Mouse (Mus musculus) liver, embryonic 13.5 days (tissue): Measurements from ENCODE around the gene Agrp. TPM values are rescaled to one million over a fixed set of nuclear protein-coding genes. Genes with fewer than 3 reads are reported as not detected.

Experiments used
- ATAC-seq: fragments of 200-750 bp; cut with Nextera tagmentation; 2 replicates; pipeline ENCODE4 v1.8.0; 2017; ENCODE audit warnings: low read depth, mild to moderate bottlenecking, moderate number of reproducible peaks, moderate library complexity
- DNase-seq: peaks from one replicate; pipeline ENCODE4 v3.0.0; 2022
- H3K27ac ChIP-seq: fragments of 300-500 bp; sonication (generic); 2 replicates; pipeline ENCODE4 v1.5.1; 2015; ENCODE audit warnings: moderate library complexity, mild to moderate bottlenecking, inconsistent platforms
- H3K27me3 ChIP-seq: fragments of 300-500 bp; sonication (generic); 2 replicates; pipeline ENCODE4 v1.6.1; 2015; ENCODE audit warnings: mild to moderate bottlenecking, inconsistent platforms
- H3K36me3 ChIP-seq: fragments of 300-500 bp; sonication (generic); 2 replicates; pipeline ENCODE4 v1.6.1; 2015; ENCODE audit warnings: mild to moderate bottlenecking, inconsistent platforms
- H3K4me1 ChIP-seq: fragments of 300-500 bp; sonication (generic); replicated peaks from 2 replicates; pipeline ENCODE4 v1.6.1; 2015; ENCODE audit warnings: inconsistent platforms
- H3K4me2 ChIP-seq: fragments of 300-500 bp; sonication (generic); 2 replicates; pipeline ENCODE4 v1.6.1; 2015; ENCODE audit warnings: inconsistent platforms, mild to moderate bottlenecking, moderate library complexity
- H3K4me3 ChIP-seq: fragments of 300-500 bp; sonication (generic); replicated peaks from 2 replicates; pipeline ENCODE4 v1.5.1; 2015; ENCODE audit warnings: mild to moderate bottlenecking, inconsistent platforms
- H3K9ac ChIP-seq: fragments of 300-500 bp; sonication (generic); 2 replicates; pipeline ENCODE4 v1.6.1; 2015; ENCODE audit warnings: mild to moderate bottlenecking, inconsistent platforms
- H3K9me3 ChIP-seq: fragments of 300-500 bp; sonication (generic); replicated peaks from 2 replicates; pipeline ENCODE4 v1.6.1; 2016; ENCODE audit warnings: inconsistent platforms
- WGBS: fragments of 180-500 bp; shearing (Covaris S2); methylation state at CpG from one replicate; pipeline ENCODE4 v1.1.7; 2015; ENCODE audit not compliant: insufficient replicate concordance; 5-methylcytosine and 5-hydroxymethylcytosine counted together
- polyA plus RNA-seq: library from polyadenylated mRNA; unstranded; fragments of >200 nt; fragmentation: Nextera tagmentation; extraction: Ambion mirVana; gene quantifications from 2 replicates; pipeline ENCODE4 v1.2.1, GENCODE M21; 2015

Gene Agrp
- 0.15 and 0.41 TPM in 2 replicates for polyA plus RNA-seq

DNA sequence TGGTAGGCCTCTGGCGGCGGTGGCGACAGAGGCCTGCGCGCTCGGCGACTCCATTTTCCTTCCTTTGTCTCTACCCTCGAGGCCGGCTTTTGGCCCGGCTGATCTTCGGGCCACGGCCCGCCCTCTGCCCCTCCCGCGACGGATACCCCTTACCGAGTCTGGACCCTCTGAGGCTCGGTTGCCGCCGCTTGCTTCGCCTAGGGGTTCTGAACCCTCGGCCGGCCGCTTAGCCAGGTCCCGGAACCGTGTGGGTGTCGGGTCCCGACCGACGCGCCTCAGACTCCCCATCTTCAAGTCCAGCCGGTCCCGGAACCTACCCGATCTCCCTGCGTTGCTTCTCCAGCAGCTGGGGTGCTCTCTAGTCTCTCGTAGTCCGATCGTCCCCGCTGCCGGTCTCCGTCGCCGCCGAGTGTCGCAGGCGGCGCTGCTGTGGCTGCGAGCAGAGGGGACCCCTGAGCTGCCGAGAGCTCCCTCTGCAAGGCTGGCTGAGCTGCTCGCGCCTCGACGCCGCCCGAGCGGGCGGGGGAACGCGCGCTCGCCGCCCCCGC, at the start of gene Agrp:
TSS of gene Agrp (minus strand) at position 431 of the 548 bp plus-strand sequence.
- DNase-seq: no peak
- Histone ChIP-seq H3K36me3 (peaks cover 7% of the 10 kb centered on the region; the same call in 1 of the 2 replicates), H3K27ac (peak within 1 kb of the TSS; percentile 100), H3K4me2 (peak within 1 kb of the TSS; percentile 99), H3K9me3 (no peaks in the 10 kb centered on the region), H3K9ac (peak within 1 kb of the TSS; percentile 99), H3K4me3 (peak within 1 kb of the TSS; percentile 97), H3K4me1 (peaks cover 49% of the 10 kb centered on the region), H3K27me3 (no peaks in the 10 kb centered on the region)
- WGBS: under 1% methylated on average over 63 of the region's 63 CpGs
- peak; percentile 44 for ATAC-seq

DNA sequence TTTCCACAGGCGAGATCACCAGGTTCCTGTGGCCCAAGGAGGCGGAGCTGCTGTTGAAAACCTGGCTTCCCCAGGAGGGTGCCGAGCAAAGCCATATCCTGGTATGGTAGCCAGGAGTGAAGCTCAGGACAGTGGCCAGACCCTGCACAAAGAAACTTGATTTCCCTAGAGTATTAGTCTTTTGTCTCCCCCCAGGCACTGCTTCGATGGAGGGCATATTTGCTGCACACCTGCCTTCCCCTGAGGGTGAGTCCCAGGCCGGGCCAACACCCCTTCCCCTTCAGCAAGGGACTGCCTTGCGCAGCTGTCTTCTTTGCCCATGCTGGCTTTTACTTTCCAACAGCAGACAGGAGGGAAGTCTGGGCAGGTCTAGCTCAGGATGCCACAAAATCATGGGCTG, 49.4 kb upstream of the Agrp start:
- H3K4me3 ChIP-seq: no peak overlapping the region
- no peak for ATAC-seq
- H3K4me2 ChIP-seq: peak overlapping the region; percentile 36; the same call in 1 of the 2 replicates
- no peak overlapping the region for H3K27ac ChIP-seq
- H3K4me1 ChIP-seq: peaks cover 28% of the 10 kb centered on the region
- no peaks in the 10 kb centered on the region for H3K9me3 ChIP-seq
- no peak for DNase-seq
- H3K9ac ChIP-seq: no peak overlapping the region
- no peaks in the 10 kb centered on the region for H3K27me3 ChIP-seq
- H3K36me3 ChIP-seq: peaks cover 27% of the 10 kb centered on the region
- WGBS: 53% methylated on average over 6 of the region's 6 CpGs

DNA sequence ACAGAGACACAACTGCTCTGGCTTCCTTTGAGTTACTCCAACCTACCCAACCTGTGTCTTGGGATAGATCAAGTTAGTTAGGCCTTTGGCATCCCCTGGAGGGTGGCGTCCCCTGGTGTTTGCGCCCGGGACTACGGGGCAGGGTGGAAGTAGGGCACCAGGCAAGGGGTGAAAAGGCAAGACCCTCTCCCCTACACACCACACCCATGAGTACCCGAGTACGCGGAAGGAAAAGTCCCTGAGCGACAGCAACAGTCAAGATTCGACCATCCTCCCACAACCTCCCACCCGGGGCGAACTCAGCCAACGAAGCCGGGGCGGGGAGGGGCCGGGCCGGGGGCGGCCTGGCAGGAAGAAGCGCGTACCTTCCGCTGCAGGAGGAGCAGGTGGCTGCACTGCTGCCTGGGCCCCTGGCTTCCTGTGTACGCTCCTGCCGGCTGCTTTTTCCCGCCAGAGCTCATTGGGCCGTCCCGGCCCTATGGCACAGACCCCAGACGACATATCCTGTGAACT, 48.7 kb upstream of the Agrp start, which contains the start of gene Carmil2:
TSS of gene Carmil2 (plus strand) at position 479 of the 513 bp plus-strand sequence.
- no peak within 1 kb of the TSS for H3K27ac ChIP-seq
- WGBS: 5% methylated on average over 21 of the region's 26 CpGs
- peak within 1 kb of the TSS; percentile 36 for H3K4me2 ChIP-seq
- DNase-seq: peak; percentile 41
- ATAC-seq: no peak
- no peaks in the 10 kb centered on the region for H3K9me3 ChIP-seq
- H3K4me1 ChIP-seq: peaks cover 25% of the 10 kb centered on the region
- H3K27me3 ChIP-seq: no peaks in the 10 kb centered on the region
- peaks cover 34% of the 10 kb centered on the region for H3K36me3 ChIP-seq
- H3K4me3 ChIP-seq: 0 out of 2 replicates have a peak within 1 kb of the TSS, but pooled peaks have one; percentile 1
- H3K9ac ChIP-seq: no peak within 1 kb of the TSS

DNA sequence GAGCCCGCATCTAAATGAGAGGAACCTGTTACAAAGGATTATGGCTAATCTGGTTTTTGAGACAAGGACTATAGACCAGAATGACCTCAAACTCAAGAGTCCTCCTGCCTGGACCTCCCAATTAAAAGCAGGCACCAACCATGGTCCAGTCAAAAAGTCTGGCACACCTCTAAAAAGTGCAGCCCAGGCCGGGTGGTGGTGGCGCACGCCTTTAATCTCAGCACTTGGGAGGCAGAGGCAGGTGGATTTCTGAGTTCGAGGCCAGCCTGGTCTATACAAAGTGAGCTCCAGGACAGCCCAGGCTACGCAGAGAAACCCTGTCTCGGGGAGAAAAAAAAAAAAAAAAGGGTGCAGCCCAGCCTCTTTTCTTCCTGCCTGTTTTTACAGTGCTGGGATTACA, 48.1 kb upstream of the Agrp start:
- WGBS: 58% methylated on average over 7 of the region's 7 CpGs
- ATAC-seq (no peak), DNase-seq (no peak)
- H3K9me3 ChIP-seq: no peaks in the 10 kb centered on the region
- peaks cover 23% of the 10 kb centered on the region for H3K4me1 ChIP-seq
- H3K4me2 ChIP-seq: peak overlapping the region; percentile 36
- H3K36me3 ChIP-seq: peaks cover 40% of the 10 kb centered on the region
- no peaks in the 10 kb centered on the region for H3K27me3 ChIP-seq
- no peak overlapping the region for H3K9ac ChIP-seq
- H3K27ac ChIP-seq: no peak overlapping the region
- no peak overlapping the region for H3K4me3 ChIP-seq

DNA sequence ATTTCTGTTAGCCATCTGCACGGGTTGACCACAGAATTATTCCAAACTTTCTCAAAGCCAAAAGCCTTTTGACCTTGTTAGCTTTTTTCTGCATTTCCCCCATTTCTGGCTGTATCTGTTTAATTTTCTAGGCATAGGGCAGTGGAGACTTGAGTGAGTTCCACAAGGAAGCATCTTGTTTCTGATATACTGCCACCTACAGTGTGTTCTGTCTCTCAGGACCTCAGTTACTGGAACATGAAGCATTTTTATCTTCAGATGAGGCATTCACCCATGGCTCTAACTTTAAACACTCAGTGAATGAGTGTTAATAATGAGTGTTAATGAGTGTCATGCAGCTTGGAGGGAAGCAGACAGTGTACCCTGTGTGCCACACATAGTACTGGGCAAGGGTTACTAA, 40.7 kb upstream of the Agrp start:
- WGBS: 77% methylated on average over 1 of the region's 1 CpGs
- Histone ChIP-seq H3K4me1 (no peaks in the 10 kb centered on the region), H3K4me2 (no peak overlapping the region), H3K27ac (no peak overlapping the region), H3K9me3 (no peaks in the 10 kb centered on the region), H3K9ac (no peak overlapping the region), H3K4me3 (no peak overlapping the region), H3K36me3 (peaks cover 99% of the 10 kb centered on the region), H3K27me3 (no peaks in the 10 kb centered on the region)
- DNase-seq (no peak), ATAC-seq (no peak)

DNA sequence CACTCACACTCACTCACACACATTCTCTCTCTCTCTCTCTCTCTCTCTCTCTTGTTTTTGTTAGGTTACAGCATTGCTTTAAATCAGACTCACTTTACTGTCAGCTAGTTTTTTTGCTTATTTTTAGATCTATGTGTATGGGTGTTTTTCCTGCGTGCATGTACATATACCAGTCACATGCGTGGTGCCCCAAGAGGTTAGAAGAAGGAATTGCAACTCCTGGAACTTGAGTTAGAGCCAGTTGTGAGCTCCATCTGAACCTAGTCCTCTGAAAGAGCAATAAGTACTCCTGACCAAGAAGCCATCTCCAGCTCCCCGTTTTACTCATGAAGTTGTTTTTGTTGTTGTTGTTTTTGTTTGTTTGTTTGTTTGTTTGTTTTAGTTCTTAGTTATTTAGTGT, 24.0 kb upstream of the Agrp start:
- WGBS: 60% methylated on average over 3 of the region's 3 CpGs
- H3K4me3 ChIP-seq: no peak overlapping the region
- H3K4me2 ChIP-seq: no peak overlapping the region
- no peaks in the 10 kb centered on the region for H3K4me1 ChIP-seq
- H3K9me3 ChIP-seq: no peaks in the 10 kb centered on the region
- DNase-seq: no peak
- no peak for ATAC-seq
- no peak overlapping the region for H3K27ac ChIP-seq
- peaks cover 42% of the 10 kb centered on the region for H3K36me3 ChIP-seq
- H3K27me3 ChIP-seq: no peaks in the 10 kb centered on the region
- H3K9ac ChIP-seq: no peak overlapping the region

DNA sequence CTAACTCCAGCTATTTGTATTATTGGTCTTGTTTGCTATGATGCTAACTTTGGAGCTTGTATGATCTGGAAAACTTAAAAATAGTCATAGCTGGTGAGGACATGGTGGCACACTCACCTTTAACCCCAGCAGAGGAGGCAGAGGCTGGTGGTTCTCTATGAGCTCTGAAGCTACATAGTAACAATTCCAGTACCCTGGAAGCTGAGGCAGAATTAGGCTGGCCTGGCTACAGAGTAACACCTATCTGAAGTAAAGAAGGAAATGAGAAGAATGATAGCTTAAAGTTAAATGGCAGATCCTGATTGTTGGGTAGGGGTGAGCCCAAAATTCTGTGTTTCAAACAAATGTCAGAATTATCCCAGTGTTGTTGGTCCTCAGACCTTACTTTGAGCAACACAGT, 20.4 kb upstream of the Agrp start:
- no peaks in the 10 kb centered on the region for H3K4me1 ChIP-seq
- ATAC-seq (no peak), DNase-seq (no peak)
- H3K36me3 ChIP-seq: peaks cover 27% of the 10 kb centered on the region
- no peaks in the 10 kb centered on the region for H3K27me3 ChIP-seq
- no peak overlapping the region for H3K4me3 ChIP-seq
- H3K9ac ChIP-seq: no peak overlapping the region
- H3K27ac ChIP-seq: no peak overlapping the region
- no peaks in the 10 kb centered on the region for H3K9me3 ChIP-seq
- no peak overlapping the region for H3K4me2 ChIP-seq

DNA sequence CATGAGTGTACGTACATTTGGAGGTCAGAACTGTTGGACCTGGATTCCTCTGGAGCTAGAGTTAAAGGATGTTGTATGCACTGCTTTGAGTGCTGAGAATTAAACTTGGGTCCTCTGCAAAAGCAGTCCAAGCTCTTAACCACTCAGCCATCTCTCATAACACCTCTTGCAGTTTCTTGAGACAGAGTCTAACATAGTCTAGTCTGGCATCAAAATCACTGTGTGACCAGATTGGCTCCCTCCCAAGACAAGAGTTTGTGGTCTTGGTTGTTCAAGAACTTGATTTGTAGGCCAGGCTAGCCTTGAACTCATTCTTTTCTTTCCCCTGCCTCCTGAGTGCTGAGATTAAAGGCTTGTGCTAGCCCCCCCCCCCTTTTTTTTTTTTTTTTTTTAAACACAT, 11.7 kb upstream of the Agrp start:
- Histone ChIP-seq H3K4me2 (no peak overlapping the region), H3K27me3 (no peaks in the 10 kb centered on the region), H3K9ac (no peak overlapping the region), H3K36me3 (peaks cover 58% of the 10 kb centered on the region), H3K27ac (no peak overlapping the region), H3K4me1 (no peaks in the 10 kb centered on the region; the same call in 1 of the 2 replicates), H3K4me3 (no peak overlapping the region), H3K9me3 (no peaks in the 10 kb centered on the region)
- DNase-seq (no peak), ATAC-seq (no peak)
- WGBS: 91% methylated on average over 1 of the region's 1 CpGs

DNA sequence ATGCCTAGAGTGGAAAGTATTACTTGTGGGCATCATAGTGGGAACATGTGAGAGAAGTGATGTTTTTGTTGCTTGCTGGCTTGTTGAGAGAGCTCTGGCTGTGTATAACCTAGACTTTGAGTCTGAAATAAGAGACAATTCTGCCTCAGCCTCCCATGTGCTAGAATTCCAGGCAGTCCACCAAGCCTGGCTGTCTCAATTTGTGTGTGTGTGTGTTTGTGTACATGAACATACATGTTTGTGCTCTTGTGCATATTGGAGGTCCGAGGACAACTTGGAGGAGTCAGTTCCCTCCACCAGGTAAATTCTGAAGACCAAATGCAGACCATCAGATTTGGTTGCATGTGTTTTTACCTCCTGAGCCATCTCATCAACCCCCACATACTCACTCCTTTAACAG, 8.0 kb upstream of the Agrp start:
- Histone ChIP-seq H3K4me3 (no peak overlapping the region), H3K4me1 (peaks cover 14% of the 10 kb centered on the region), H3K36me3 (peaks cover 44% of the 10 kb centered on the region), H3K4me2 (no peak overlapping the region), H3K9ac (no peak overlapping the region), H3K27me3 (no peaks in the 10 kb centered on the region), H3K9me3 (no peaks in the 10 kb centered on the region), H3K27ac (no peak overlapping the region)
- ATAC-seq: no peak
- no peak for DNase-seq
- WGBS: 76% methylated on average over 1 of the region's 1 CpGs

DNA sequence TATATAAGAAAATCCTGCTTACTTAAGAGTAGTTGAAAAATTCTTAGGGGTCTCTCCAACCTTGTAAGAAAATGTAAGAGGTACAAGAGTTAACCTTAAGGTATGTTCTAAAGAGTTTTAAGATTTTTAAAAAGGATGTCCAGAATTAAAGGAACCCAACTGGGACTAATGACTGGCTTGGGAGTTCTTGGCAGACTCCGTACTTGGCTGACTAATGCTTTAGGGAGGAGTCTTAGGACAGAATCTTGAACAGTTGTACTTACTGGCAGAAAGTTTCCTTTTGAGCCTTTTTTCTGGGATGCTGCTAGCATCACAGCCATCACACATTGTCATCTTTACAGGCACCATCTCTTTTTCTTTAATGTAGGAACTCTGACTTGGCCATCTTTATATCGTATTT, 3.3 kb upstream of the Agrp start:
- no peak overlapping the region for H3K4me3 ChIP-seq
- 86% methylated on average over 2 of the region's 2 CpGs for WGBS
- DNase-seq: no peak

DNA sequence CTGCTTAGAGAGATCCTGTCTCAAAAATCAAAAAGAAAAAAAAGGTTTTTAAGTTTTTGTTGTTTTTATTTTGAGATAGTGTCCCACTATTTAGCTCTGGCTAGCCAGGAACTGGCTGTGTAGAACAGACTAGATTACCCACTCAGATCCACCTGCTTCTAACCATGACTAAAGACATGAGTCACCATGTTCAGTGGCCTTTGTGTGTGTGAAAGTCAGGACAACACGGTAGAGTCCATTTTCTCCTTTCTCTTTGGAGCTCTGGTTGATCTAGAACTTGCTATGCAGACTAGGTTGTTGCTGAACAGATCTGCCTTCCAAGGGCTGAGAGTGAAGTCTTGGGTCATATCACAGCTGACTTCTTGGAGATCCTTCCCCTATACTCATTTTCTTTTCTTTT, 2.6 kb upstream of the Agrp start:
- Histone ChIP-seq H3K4me1 (peaks cover 47% of the 10 kb centered on the region), H3K4me3 (no peak overlapping the region), H3K9ac (no peak overlapping the region), H3K27me3 (no peaks in the 10 kb centered on the region), H3K36me3 (peaks cover 18% of the 10 kb centered on the region), H3K4me2 (no peak overlapping the region), H3K27ac (no peak overlapping the region), H3K9me3 (no peaks in the 10 kb centered on the region)
- 55% methylated on average over 1 of the region's 1 CpGs for WGBS
- ATAC-seq (no peak), DNase-seq (no peak)

More for the DNA sequence above, 3.3 kb upstream of the Agrp start:
- ATAC-seq: no peak
- Histone ChIP-seq H3K27ac (no peak overlapping the region), H3K4me1 (peaks cover 40% of the 10 kb centered on the region), H3K36me3 (peaks cover 25% of the 10 kb centered on the region), H3K9me3 (no peaks in the 10 kb centered on the region), H3K4me2 (no peak overlapping the region), H3K9ac (no peak overlapping the region), H3K27me3 (no peaks in the 10 kb centered on the region)

DNA sequence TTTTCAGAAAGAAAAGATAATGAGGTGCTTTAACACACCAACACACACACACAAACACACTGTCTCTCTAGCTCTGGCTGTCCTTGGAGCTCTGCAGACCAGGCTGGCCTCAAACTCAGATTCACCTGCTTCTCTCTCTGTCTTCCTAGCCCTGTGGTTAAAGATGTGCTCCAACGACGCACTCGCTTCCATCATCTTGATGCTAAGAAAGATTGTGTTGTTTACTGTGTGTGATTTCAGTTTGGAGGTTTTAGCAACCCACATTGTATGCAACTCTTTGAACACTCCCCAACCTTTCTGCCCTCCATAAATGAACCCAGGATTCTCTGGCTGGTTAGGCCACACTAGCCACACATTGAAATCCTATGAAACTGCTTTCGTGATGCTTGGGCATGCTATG, 1.3 kb upstream of the Agrp start:
- peaks cover 9% of the 10 kb centered on the region for H3K36me3 ChIP-seq
- peak overlapping the region; percentile 100; the same call in 1 of the 2 replicates for H3K27ac ChIP-seq
- H3K4me3 ChIP-seq: peak overlapping the region; percentile 97
- H3K9me3 ChIP-seq: no peaks in the 10 kb centered on the region
- H3K4me2 ChIP-seq: peak overlapping the region; percentile 99
- peaks cover 56% of the 10 kb centered on the region for H3K4me1 ChIP-seq
- ATAC-seq (no peak), DNase-seq (no peak)
- peak overlapping the region; percentile 99 for H3K9ac ChIP-seq
- H3K27me3 ChIP-seq: no peaks in the 10 kb centered on the region
- WGBS: 77% methylated on average over 4 of the region's 4 CpGs
